Mouse (Mus musculus) midbrain, embryonic 11.5 days (tissue): Measurements from ENCODE around the gene Gm7694. TPM values are rescaled to one million over a fixed set of nuclear protein-coding genes. Genes with fewer than 3 reads are reported as not detected.

Experiments
- ATAC-seq: fragments of 200-750 bp; cut with Nextera tagmentation; 2 replicates; pipeline ENCODE4 v1.8.0; 2017; ENCODE audit warnings: moderate TSS enrichment, moderate library complexity; ENCODE audit not compliant: low FRiP score
- DNase-seq: peaks from one replicate; pipeline ENCODE4 v3.0.0; 2015; ENCODE audit warnings: low spot score; ENCODE audit errors: missing footprints
- H3K27ac ChIP-seq: fragments of 300-500 bp; sonication (generic); 2 replicates; pipeline ENCODE4 v1.5.1; 2014; ENCODE audit warnings: low read depth, low read length
- H3K27me3 ChIP-seq: fragments of 300-500 bp; sonication (generic); 2 replicates; pipeline ENCODE4 v1.6.1; 2014; ENCODE audit warnings: mild to moderate bottlenecking, low read length, moderate library complexity, mixed read lengths; ENCODE audit not compliant: control insufficient read depth, insufficient read depth
- H3K36me3 ChIP-seq: fragments of 300-500 bp; sonication (generic); 2 replicates; pipeline ENCODE4 v1.6.1; 2014; ENCODE audit warnings: mild to moderate bottlenecking, low read length, moderate library complexity, mixed read lengths; ENCODE audit not compliant: control insufficient read depth, insufficient read depth
- H3K4me1 ChIP-seq: fragments of 300-500 bp; sonication (generic); 2 replicates; pipeline ENCODE4 v1.6.1; 2014; ENCODE audit warnings: low read length; ENCODE audit not compliant: control insufficient read depth, insufficient read depth
- H3K4me2 ChIP-seq: fragments of 300-500 bp; sonication (generic); 2 replicates; pipeline ENCODE4 v1.6.1; 2014; ENCODE audit warnings: mild to moderate bottlenecking, moderate library complexity
- H3K4me3 ChIP-seq: fragments of 300-500 bp; sonication (generic); 2 replicates; pipeline ENCODE4 v1.5.1; 2014; ENCODE audit warnings: low read depth, low read length
- H3K9ac ChIP-seq: fragments of 300-500 bp; sonication (generic); 2 replicates; pipeline ENCODE4 v1.6.1; 2014; ENCODE audit warnings: low read length
- H3K9me3 ChIP-seq: fragments of 300-500 bp; sonication (generic); 2 replicates; pipeline ENCODE4 v1.6.1; 2016; ENCODE audit warnings: low read length; ENCODE audit not compliant: control insufficient read depth
- WGBS: fragments of 180-500 bp; shearing (Covaris S2); extraction: QIAGEN DNeasy Blood & Tissue Kit; methylation state at CpG from one replicate; pipeline ENCODE4 v1.1.7; 2014; 5-methylcytosine and 5-hydroxymethylcytosine counted together
- polyA plus RNA-seq: library from polyadenylated mRNA; unstranded; fragments of >200 nt; fragmentation: Nextera tagmentation; extraction: Ambion mirVana; gene quantifications from 2 replicates; pipeline ENCODE4 v1.2.1, GENCODE M21; 2014

Gm7694 gene
- polyA plus RNA-seq, 1 experiment from 2014 or later: 2.4 TPM

GRCm38 (mm10) chr1:170324312-170324711 is 18.2 kb upstream of the Gm7694 start:
- Histone ChIP-seq H3K9me3 (no peaks in the 10 kb centered on the region), H3K4me1 (no peaks in the 10 kb centered on the region), H3K27me3 (no peaks in the 10 kb centered on the region), H3K27ac (no peak overlapping the region), H3K4me3 (no peak overlapping the region), H3K9ac (no peak overlapping the region), H3K4me2 (no peak overlapping the region), H3K36me3 (no peaks in the 10 kb centered on the region)
- DNase-seq (peak; percentile 72), ATAC-seq (no peak)
- 96% methylated on average over 1 of the region's 1 CpGs for WGBS

- Histone ChIP-seq H3K4me3 (no peak overlapping the region), H3K36me3 (no peaks in the 10 kb centered on the region), H3K27me3 (no peaks in the 10 kb centered on the region), H3K27ac (no peak overlapping the region), H3K4me2 (no peak overlapping the region), H3K4me1 (no peaks in the 10 kb centered on the region), H3K9me3 (no peaks in the 10 kb centered on the region), H3K9ac (no peak overlapping the region)
- DNase-seq (no peak), ATAC-seq (no peak)
- WGBS: 91% methylated on average over 10 of the region's 10 CpGs
Observed at GRCm38 (mm10) chr1:170323001-170323400, 16.9 kb upstream of the Gm7694 start.

GRCm38 (mm10) chr1:170322046-170322445 is 15.9 kb upstream of the Gm7694 start:
- no peak overlapping the region for H3K27ac ChIP-seq

GRCm38 (mm10) chr1:170311431-170311830 is 5.3 kb upstream of the Gm7694 start:
- Histone ChIP-seq H3K27me3 (no peaks in the 10 kb centered on the region), H3K36me3 (no peaks in the 10 kb centered on the region), H3K4me1 (no peaks in the 10 kb centered on the region), H3K4me3 (no peak overlapping the region), H3K4me2 (no peak overlapping the region), H3K9me3 (no peaks in the 10 kb centered on the region), H3K9ac (no peak overlapping the region), H3K27ac (no peak overlapping the region)
- ATAC-seq (no peak), DNase-seq (no peak)
- 82% methylated on average over 6 of the region's 6 CpGs for WGBS

More at GRCm38 (mm10) chr1:170322046-170322445, 15.9 kb upstream of the Gm7694 start:
- Histone ChIP-seq H3K4me2 (no peak overlapping the region), H3K9me3 (no peaks in the 10 kb centered on the region), H3K9ac (no peak overlapping the region), H3K4me1 (no peaks in the 10 kb centered on the region), H3K4me3 (no peak overlapping the region), H3K27me3 (no peaks in the 10 kb centered on the region), H3K36me3 (no peaks in the 10 kb centered on the region)
- 86% methylated on average over 2 of the region's 2 CpGs for WGBS
- ATAC-seq (no peak), DNase-seq (no peak)

- ATAC-seq (no peak), DNase-seq (no peak)
- Histone ChIP-seq H3K27me3 (no peaks in the 10 kb centered on the region), H3K4me2 (no peak within 1 kb of the TSS), H3K27ac (no peak within 1 kb of the TSS), H3K4me1 (no peaks in the 10 kb centered on the region), H3K9me3 (no peaks in the 10 kb centered on the region), H3K36me3 (no peaks in the 10 kb centered on the region), H3K9ac (no peak within 1 kb of the TSS), H3K4me3 (no peak within 1 kb of the TSS)
- WGBS: 94% methylated on average over 4 of the region's 4 CpGs
Observed at GRCm38 (mm10) chr1:170308503-170308902, 2.4 kb upstream of the Gm7694 start, which contains the start of gene Spata46. Gene Spata46 (plus strand): TSS chr1:170308803.

GRCm38 (mm10) chr1:170305002-170305401 is 1.1 kb downstream of the Gm7694 start:
- H3K36me3 ChIP-seq: no peaks in the 10 kb centered on the region
- H3K9me3 ChIP-seq: no peaks in the 10 kb centered on the region
- DNase-seq (no peak), ATAC-seq (no peak)
- H3K9ac ChIP-seq: no peak overlapping the region
- no peak overlapping the region for H3K27ac ChIP-seq
- 93% methylated on average over 10 of the region's 10 CpGs for WGBS
- H3K4me3 ChIP-seq: no peak overlapping the region
- H3K4me1 ChIP-seq: no peaks in the 10 kb centered on the region
- no peaks in the 10 kb centered on the region for H3K27me3 ChIP-seq
- no peak overlapping the region for H3K4me2 ChIP-seq

GRCm38 (mm10) chr1:170303103-170303502 is 3.0 kb downstream of the Gm7694 start:
- Histone ChIP-seq H3K9me3 (no peaks in the 10 kb centered on the region), H3K27me3 (no peaks in the 10 kb centered on the region), H3K27ac (no peak overlapping the region), H3K4me1 (no peaks in the 10 kb centered on the region), H3K4me3 (no peak overlapping the region), H3K4me2 (no peak overlapping the region), H3K36me3 (no peaks in the 10 kb centered on the region), H3K9ac (no peak overlapping the region)
- 38% methylated on average over 6 of the region's 6 CpGs for WGBS
- ATAC-seq (no peak), DNase-seq (peak; percentile 88)

GRCm38 (mm10) chr1:170302456-170302855 is 3.7 kb downstream of the Gm7694 start:
- no peak overlapping the region for H3K27ac ChIP-seq
- 66% methylated on average over 6 of the region's 6 CpGs for WGBS

GRCm38 (mm10) chr1:170301686-170302085 is 4.4 kb downstream of the Gm7694 start:
- WGBS: 95% methylated on average over 9 of the region's 9 CpGs
- Histone ChIP-seq H3K9me3 (no peaks in the 10 kb centered on the region), H3K27ac (no peak overlapping the region), H3K36me3 (no peaks in the 10 kb centered on the region), H3K4me1 (no peaks in the 10 kb centered on the region), H3K4me3 (no peak overlapping the region), H3K4me2 (no peak overlapping the region), H3K27me3 (no peaks in the 10 kb centered on the region), H3K9ac (no peak overlapping the region)
- ATAC-seq (no peak), DNase-seq (no peak)

More at GRCm38 (mm10) chr1:170302456-170302855, 3.7 kb downstream of the Gm7694 start:
- Histone ChIP-seq H3K4me2 (no peak overlapping the region), H3K9ac (no peak overlapping the region), H3K4me3 (no peak overlapping the region), H3K4me1 (no peaks in the 10 kb centered on the region), H3K36me3 (no peaks in the 10 kb centered on the region), H3K27me3 (no peaks in the 10 kb centered on the region), H3K9me3 (no peaks in the 10 kb centered on the region)
- ATAC-seq: no peak
- no peak for DNase-seq
